Mouse (Mus musculus): ENCODE data around the gene Prr5l.

GRCm38 (mm10) chr2:101811925-101812324, 70.9 kb downstream of the Prr5l start:
- TF ChIP-seq CTCF (IDR thresholded peaks at IDR 0.05; ENCODE audit: low read depth) (no peak), EP300 (optimal IDR thresholded peaks at IDR 0.05) (no peak)
